Mouse (Mus musculus) monocyte, adult 5-6 weeks (primary cell): ENCODE data around the gene Atp6v1c2. TPM values are rescaled to one million over a fixed set of nuclear protein-coding genes. Genes with fewer than 3 reads are reported as not detected.

Source experiments
- total RNA-seq: library from RNA; stranded (forward); fragments of 200-1000, 200-491, 200-594 nt; gene quantifications from 3 replicates; pipeline ENCODE4 v1.2.3, GENCODE M21; 2017

Atp6v1c2 gene
- total RNA-seq, 1 experiment from 2014 or later, result not detected

Other genes starting within 250 kb of the Atp6v1c2 start
- not detected in 3 replicates for gene Kcnf1, start 152.5 kb downstream of the Atp6v1c2 start, total RNA-seq
- gene Pdia6, start 62.8 kb downstream of the Atp6v1c2 start, total RNA-seq, result 231 to 298 TPM (median 241 TPM) in 3 replicates
- gene Nol10, start 19.1 kb upstream of the Atp6v1c2 start, total RNA-seq, result 8.7 to 10.5 TPM (median 9.5 TPM) in 3 replicates
- 140 to 224 TPM (median 146 TPM) in 3 replicates for gene Odc1, start 215.4 kb upstream of the Atp6v1c2 start, total RNA-seq